Mouse (Mus musculus) G1E (cell line): ENCODE results near the gene Ell.

ENCODE experiments used
- CTCF ChIP-seq: IDR thresholded peaks from 2 replicates; pipeline ENCODE4 v1.5.1; 2012; ENCODE audit warnings: low read depth, low read length, inconsistent platforms, mixed read lengths
- GATA1 ChIP-seq: IDR thresholded peaks from 2 replicates; pipeline ENCODE4 v1.6.1; 2012; ENCODE audit warnings: borderline replicate concordance, low read length, inconsistent platforms, mixed read lengths
- POLR2AphosphoS5 ChIP-seq: IDR thresholded peaks from 2 replicates; pipeline ENCODE4 v1.6.1; 2012; ENCODE audit warnings: low read depth, low read length, inconsistent platforms; ENCODE audit not compliant: insufficient replicate concordance
- TAL1 ChIP-seq: conservative IDR thresholded peaks from 2 replicates; pipeline ENCODE4 v1.6.1; 2012; ENCODE audit warnings: low read depth, low read length, inconsistent platforms, mixed read lengths

DNA sequence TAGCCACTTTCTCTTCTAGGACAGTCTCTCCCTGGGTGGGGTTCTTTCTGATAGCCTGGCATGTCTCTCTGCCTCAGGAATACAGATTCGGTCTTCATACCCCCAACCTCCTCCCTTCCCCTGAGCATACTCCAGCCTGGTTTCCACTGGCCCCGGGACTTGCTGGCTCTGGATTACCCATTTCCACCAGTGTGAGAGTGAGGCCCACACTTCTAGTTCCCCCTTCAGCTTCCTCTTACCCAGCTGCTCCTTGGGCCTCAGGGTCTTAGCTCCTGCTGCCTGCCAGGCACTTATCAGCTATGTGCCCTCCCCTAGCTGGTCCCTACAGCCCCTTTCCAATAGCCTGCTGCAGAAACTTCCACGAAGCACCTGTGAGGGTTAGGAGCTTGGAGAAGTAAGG is 76.6 kb downstream of the Ell start, which contains the start of gene Lrrc25:
- TF ChIP-seq CTCF = no peak
- TF ChIP-seq GATA1 = no peak
- no peak for TF ChIP-seq POLR2AphosphoS5
- no peak for TF ChIP-seq TAL1
